Mouse (Mus musculus): ENCODE data around the gene Fam168a.

- TF ChIP-seq POLR2A (IDR thresholded peaks at IDR 0.05; ENCODE audit: control insufficient read depth, low read depth, low read length), result no peak
- TF ChIP-seq CTCF (IDR thresholded peaks at IDR 0.05; ENCODE audit: control insufficient read depth, insufficient read depth, insufficient replicate concordance, low read depth, low read length), result no peak
These were observed 166.8 kb downstream of the Fam168a start for GRCm38 (mm10) chr7:100873197-100873596.

Data from testis, adult 2 months (tissue).